10 mouse cellular contexts compared by ENCODE assay signal in genomic region chr6:128844131-128844530, GRCm38 (mm10). TPM values are rescaled to one million over a fixed set of nuclear protein-coding genes. Genes with fewer than 3 reads are reported as not detected.
DNase-seq lines count a peak whose midpoint lies in the region; ATAC-seq and TF ChIP-seq lines count a peak whose summit lies in the region.
"Had no signal": no experiment of that assay in that cellular context is flagged by ENCODE, and none has a peak within 500 bp of the region (broad histone marks: within the 10 kb centered on the region; RNA-seq: fewer than 3 reads in every experiment).

No protein-coding gene starts in this region.

- H3K27me3 ChIP-seq in lung, embryonic 16.5 days (ENCODE audit: control insufficient read depth, insufficient read depth, low read depth, low read length): no peaks in the 10 kb centered on the region
- H3K27me3 ChIP-seq in forebrain, embryonic 16.5 days (replicated peaks; ENCODE audit: control insufficient read depth, insufficient read depth, low read length): no peaks in the 10 kb centered on the region
- no peaks in the 10 kb centered on the region for H3K27me3 ChIP-seq in liver, postnatal 0 days (ENCODE audit: insufficient read depth, low read length)

- peak overlapping the region; percentile 99 for H3K27ac ChIP-seq in lung, embryonic 16.5 days (ENCODE audit: low read length)
- peak overlapping the region; percentile 28; the same call in 1 of the 2 replicates for H3K27ac ChIP-seq in forebrain, embryonic 16.5 days (ENCODE audit: low read length)
- no peak overlapping the region for H3K27ac ChIP-seq in liver, postnatal 0 days (ENCODE audit: low read depth)

- TF ChIP-seq EP300 in liver, postnatal 0 days (IDR thresholded peaks at IDR 0.05; ENCODE audit: low read depth): no peak

- DNase-seq in cerebellum, adult 11 months: peak; percentile 17
- no peak for DNase-seq in cerebellum, postnatal 4 days (ENCODE audit: low spot score in 2 of 2)
- DNase-seq in lung, adult 2 months: no peak
- no peak for DNase-seq in liver, postnatal 0 days
- DNase-seq in urinary bladder, adult 18-20 months (ENCODE audit: low spot score in 2 of 2): no peak
- DNase-seq in lung, postnatal 14 days: no peak

- H3K36me3 ChIP-seq in lung, embryonic 16.5 days (ENCODE audit: control insufficient read depth, insufficient read depth, low read length): no peaks in the 10 kb centered on the region
- no peaks in the 10 kb centered on the region for H3K36me3 ChIP-seq in forebrain, embryonic 16.5 days (ENCODE audit: control insufficient read depth, insufficient read depth)
- no peaks in the 10 kb centered on the region; the same call in 1 of the 2 replicates for H3K36me3 ChIP-seq in liver, postnatal 0 days (replicated peaks; ENCODE audit: insufficient read depth, low read length)

- 19% methylated on average over 8 of the region's 8 CpGs for WGBS in lung, embryonic 16.5 days
- WGBS in lung, adult 2 months: 26% methylated on average over 8 of the region's 8 CpGs
- WGBS in forebrain, embryonic 16.5 days: 25% methylated on average over 8 of the region's 8 CpGs
- 33% methylated on average over 8 of the region's 8 CpGs for WGBS in liver, postnatal 0 days (ENCODE audit: insufficient replicate concordance)

- no peak for TF ChIP-seq POLR2A in lung, adult 2 months (IDR thresholded peaks at IDR 0.05; ENCODE audit: borderline replicate concordance, extremely low read depth, low read depth, low read length)

- peak overlapping the region; percentile 81 for H3K4me2 ChIP-seq in lung, embryonic 16.5 days (ENCODE audit: low read depth, low read length)
- peak overlapping the region; percentile 71 for H3K4me2 ChIP-seq in forebrain, embryonic 16.5 days (ENCODE audit: low read length)
- H3K4me2 ChIP-seq in liver, postnatal 0 days (ENCODE audit: low read depth, low read length): peak overlapping the region; percentile 97

- H3K9me3 ChIP-seq in lung, embryonic 16.5 days (ENCODE audit: control insufficient read depth, low read length): no peaks in the 10 kb centered on the region
- no peaks in the 10 kb centered on the region for H3K9me3 ChIP-seq in forebrain, embryonic 16.5 days (ENCODE audit: control insufficient read depth, low read length)
- H3K9me3 ChIP-seq in liver, postnatal 0 days (ENCODE audit: low read length): no peaks in the 10 kb centered on the region

- peaks cover 26% of the 10 kb centered on the region for H3K4me1 ChIP-seq in lung, embryonic 16.5 days (replicated peaks; ENCODE audit: control insufficient read depth, insufficient read depth, low read length)
- peaks cover 4% of the 10 kb centered on the region for H3K4me1 ChIP-seq in lung, adult 2 months (ENCODE audit: control insufficient read depth, insufficient read depth, low read length)
- peaks cover 22% of the 10 kb centered on the region for H3K4me1 ChIP-seq in forebrain, embryonic 16.5 days (replicated peaks; ENCODE audit: control insufficient read depth, insufficient read depth, low read length)
- H3K4me1 ChIP-seq in liver, postnatal 0 days (ENCODE audit: insufficient read depth): peaks cover 13% of the 10 kb centered on the region; the same call in 1 of the 2 replicates

- H3K4me3 ChIP-seq in lung, embryonic 16.5 days (ENCODE audit: low read length): peak overlapping the region; percentile 76; the same call in 1 of the 2 replicates
- no peak overlapping the region for H3K4me3 ChIP-seq in lung, adult 2 months (replicated peaks; ENCODE audit: extremely low read depth, low read depth, low read length)
- H3K4me3 ChIP-seq in forebrain, embryonic 16.5 days (replicated peaks; ENCODE audit: low read length): peak overlapping the region; percentile 94
- H3K4me3 ChIP-seq in liver, postnatal 0 days (ENCODE audit: low read depth, low read length): peak overlapping the region; percentile 77; the same call in 1 of the 2 replicates

- no peak for ATAC-seq in lung, embryonic 16.5 days (ENCODE audit: low read depth)
- no peak for ATAC-seq in forebrain, embryonic 16.5 days
- no peak for ATAC-seq in liver, postnatal 0 days

- H3K9ac ChIP-seq in lung, embryonic 16.5 days (ENCODE audit: low read length): peak overlapping the region; percentile 10
- H3K9ac ChIP-seq in forebrain, embryonic 16.5 days (replicated peaks; ENCODE audit: low read depth, low read length): peak overlapping the region; percentile 44; the same call in 1 of the 2 replicates
- H3K9ac ChIP-seq in liver, postnatal 0 days (replicated peaks): peak overlapping the region; percentile 77; the same call in 1 of the 2 replicates

- TF ChIP-seq CTCF in lung, adult 2 months (IDR thresholded peaks at IDR 0.05; ENCODE audit: insufficient read depth, low read length): no peak
- TF ChIP-seq CTCF in liver, postnatal 0 days (IDR thresholded peaks at IDR 0.05; ENCODE audit: low read depth): no peak

RNA-seq across cellular contexts. Expression of gene Klrb1b, which starts 18.0 kb away (rescaled TPM):
- 0.29 and 0.33 TPM in 2 replicates for polyA plus RNA-seq in lung, embryonic 16.5 days (2015; fragmentation: Nextera tagmentation; extraction: Ambion mirVana)
- polyA plus RNA-seq in lung, adult 2 months (2012; rRNA removed): 2.4 and 2.7 TPM in 2 replicates
- not detected in 2 replicates for polyA plus RNA-seq in forebrain, embryonic 16.5 days (2015; fragmentation: Nextera tagmentation; extraction: Ambion mirVana)
- 0.32 and 0.39 TPM in 2 replicates for polyA plus RNA-seq in liver, postnatal 0 days (2015; fragmentation: Nextera tagmentation; extraction: Ambion mirVana)
- polyA plus RNA-seq: frontal cortex, adult 2 months; testis, adult 2 months had no signal

RNA-seq across cellular contexts. Expression of gene Gm44511, which starts 18.0 kb away (rescaled TPM):
- not detected in 2 replicates for polyA plus RNA-seq in lung, embryonic 16.5 days (2015; fragmentation: Nextera tagmentation; extraction: Ambion mirVana)
- polyA plus RNA-seq in lung, adult 2 months (2012; rRNA removed): 0.41 TPM in 1 of 2 replicates, not detected in the other
- polyA plus RNA-seq in forebrain, embryonic 16.5 days (2015; fragmentation: Nextera tagmentation; extraction: Ambion mirVana): not detected in 2 replicates
- not detected in 2 replicates for polyA plus RNA-seq in liver, postnatal 0 days (2015; fragmentation: Nextera tagmentation; extraction: Ambion mirVana)
- polyA plus RNA-seq: frontal cortex, adult 2 months; testis, adult 2 months had no signal

RNA-seq across cellular contexts. Expression of gene Clec2i, which starts 43.3 kb away (rescaled TPM):
- polyA plus RNA-seq in lung, embryonic 16.5 days (2015; fragmentation: Nextera tagmentation; extraction: Ambion mirVana): 0.23 and 0.36 TPM in 2 replicates
- polyA plus RNA-seq in lung, adult 2 months (2012; rRNA removed): 0.79 and 1.6 TPM in 2 replicates
- polyA plus RNA-seq in forebrain, embryonic 16.5 days (2015; fragmentation: Nextera tagmentation; extraction: Ambion mirVana): not detected in 2 replicates
- polyA plus RNA-seq in liver, postnatal 0 days (2015; fragmentation: Nextera tagmentation; extraction: Ambion mirVana): 0.11 and 0.27 TPM in 2 replicates
- polyA plus RNA-seq: testis, adult 2 months had no signal

RNA-seq across cellular contexts. Expression of gene BC035044, which starts 46.8 kb away (rescaled TPM):
- 0.79 and 0.87 TPM in 2 replicates for polyA plus RNA-seq in lung, embryonic 16.5 days (2015; fragmentation: Nextera tagmentation; extraction: Ambion mirVana)
- polyA plus RNA-seq in lung, adult 2 months (2012; rRNA removed): 1.2 and 2.7 TPM in 2 replicates
- polyA plus RNA-seq in forebrain, embryonic 16.5 days (2015; fragmentation: Nextera tagmentation; extraction: Ambion mirVana): 0.31 and 0.34 TPM in 2 replicates
- polyA plus RNA-seq in liver, postnatal 0 days (2015; fragmentation: Nextera tagmentation; extraction: Ambion mirVana): 10.5 and 11.9 TPM in 2 replicates

RNA-seq across cellular contexts. Expression of gene Klrb1c, which starts 55.1 kb away (rescaled TPM):
- polyA plus RNA-seq in lung, embryonic 16.5 days (2015; fragmentation: Nextera tagmentation; extraction: Ambion mirVana): 0.25 and 0.33 TPM in 2 replicates
- polyA plus RNA-seq in lung, adult 2 months (2012; rRNA removed): 1.8 and 2.6 TPM in 2 replicates
- polyA plus RNA-seq in forebrain, embryonic 16.5 days (2015; fragmentation: Nextera tagmentation; extraction: Ambion mirVana): 0.15 TPM in 1 of 2 replicates, not detected in the other
- 0.64 and 1.1 TPM in 2 replicates for polyA plus RNA-seq in liver, postnatal 0 days (2015; fragmentation: Nextera tagmentation; extraction: Ambion mirVana)
- polyA plus RNA-seq: frontal cortex, adult 2 months had no signal

Comparison
In these comparisons a context has a peak if more than half of its experiments do, and no peak if none do; other contexts are left out.
1. H3K9ac ChIP-seq: peak in every context shown above with its lines; median percentile 77 in liver, postnatal 0 days; 44 in forebrain, embryonic 16.5 days; 10 in lung, embryonic 16.5 days.